In the genomic region with DNA sequence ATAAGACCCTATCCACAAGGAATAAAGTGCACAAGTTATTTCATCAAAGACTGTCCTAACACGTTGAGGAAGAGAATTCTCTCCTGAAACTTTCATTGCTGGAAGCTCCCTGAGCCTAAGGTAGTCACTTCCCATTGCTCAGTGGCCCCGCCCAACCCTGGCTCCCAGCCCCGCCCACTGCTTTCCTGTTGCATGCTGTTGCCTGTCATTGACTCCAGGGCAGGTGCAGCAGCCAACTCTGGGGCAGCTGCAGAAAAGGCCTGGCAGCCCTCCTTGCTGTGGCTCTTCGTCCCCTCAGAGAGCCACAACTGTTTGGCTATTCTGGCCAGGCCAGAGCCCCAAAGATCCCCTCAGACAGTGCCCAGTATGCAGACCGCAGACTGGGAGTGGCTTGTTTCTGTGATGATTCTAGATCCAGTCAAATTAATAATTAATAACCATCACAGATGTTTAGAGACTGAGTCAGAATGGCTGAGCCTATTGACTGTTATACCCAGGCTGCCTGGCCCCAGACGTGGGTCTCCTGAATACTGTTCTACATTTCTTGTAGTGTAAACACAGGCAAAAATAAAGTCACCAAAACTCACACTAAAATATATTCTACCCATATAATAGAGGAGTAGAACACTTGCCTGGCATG, we compare ENCODE assay signal across 18 mouse cellular contexts.
DNase-seq lines count a peak whose midpoint lies in the region; ATAC-seq lines count a peak whose summit lies in the region.
"Had no signal": no experiment of that assay in that cellular context is flagged by ENCODE, and none has a peak within 500 bp of the region (broad histone marks: within the 10 kb centered on the region; RNA-seq: fewer than 3 reads in every experiment).

No protein-coding gene starts in this region.

- no peak overlapping the region for H3K4me3 ChIP-seq in forebrain, embryonic 11.5 days (ENCODE audit: low read depth, low read length)
- H3K4me3 ChIP-seq in forebrain, embryonic 10.5 days, result no peak overlapping the region
- no peak overlapping the region for H3K4me3 ChIP-seq in intestine, embryonic 16.5 days (ENCODE audit: low read length)
- H3K4me3 ChIP-seq in limb, embryonic 10.5 days, result no peak overlapping the region
- H3K4me3 ChIP-seq: embryonic facial prominence, embryonic 12.5 days; forebrain, embryonic 15.5 days; limb, embryonic 15.5 days had no signal

- WGBS in forebrain, embryonic 11.5 days, result 72% methylated on average over 6 of the region's 6 CpGs
- 60% methylated on average over 6 of the region's 6 CpGs for WGBS in forebrain, embryonic 10.5 days
- WGBS in intestine, embryonic 16.5 days, result 47% methylated on average over 6 of the region's 6 CpGs
- WGBS in limb, embryonic 10.5 days, result 60% methylated on average over 6 of the region's 6 CpGs

- H3K9ac ChIP-seq in forebrain, embryonic 11.5 days (ENCODE audit: low read length), result no peak overlapping the region
- no peak overlapping the region for H3K9ac ChIP-seq in intestine, embryonic 16.5 days (ENCODE audit: low read depth, low read length)
- H3K9ac ChIP-seq: embryonic facial prominence, embryonic 12.5 days; forebrain, embryonic 15.5 days; limb, embryonic 15.5 days had no signal

- no peaks in the 10 kb centered on the region for H3K36me3 ChIP-seq in forebrain, embryonic 11.5 days (ENCODE audit: control insufficient read depth, insufficient read depth, low read length)
- no peaks in the 10 kb centered on the region for H3K36me3 ChIP-seq in forebrain, embryonic 10.5 days (replicated peaks)
- H3K36me3 ChIP-seq in intestine, embryonic 16.5 days (ENCODE audit: control insufficient read depth, insufficient read depth, low read length), result no peaks in the 10 kb centered on the region
- no peaks in the 10 kb centered on the region for H3K36me3 ChIP-seq in limb, embryonic 10.5 days
- H3K36me3 ChIP-seq: embryonic facial prominence, embryonic 12.5 days; forebrain, embryonic 15.5 days; limb, embryonic 15.5 days had no signal

- DNase-seq in forebrain, embryonic 11.5 days (ENCODE audit: low spot score), result peak; percentile 42
- DNase-seq in forebrain, embryonic 10.5 days (ENCODE audit: extremely low spot score, low spot score), result no peak
- peak; percentile 31 for DNase-seq in thymus, postnatal 14 days
- DNase-seq in thymus, adult 18-20 months, result no peak
- no peak for DNase-seq in limb, embryonic 10.5 days (ENCODE audit: low spot score)
- DNase-seq in cerebellum, adult 18-20 months, result no peak
- DNase-seq in lung, postnatal 4 days, result no peak
- DNase-seq: adrenal gland, postnatal 36 days; cerebellum, postnatal 14 days; heart, postnatal 36 days; kidney, adult 8-10 months; right cerebral cortex, postnatal 14 days had no signal

- no peak overlapping the region for H3K4me2 ChIP-seq in forebrain, embryonic 11.5 days (ENCODE audit: low read depth, low read length, severe bottlenecking)
- no peak overlapping the region for H3K4me2 ChIP-seq in intestine, embryonic 16.5 days (ENCODE audit: low read depth, low read length)
- H3K4me2 ChIP-seq: embryonic facial prominence, embryonic 12.5 days; forebrain, embryonic 15.5 days; heart, embryonic 11.5 days; limb, embryonic 15.5 days; midbrain, embryonic 11.5 days had no signal

- H3K27me3 ChIP-seq in forebrain, embryonic 11.5 days (ENCODE audit: control insufficient read depth, insufficient read depth, low read length), result no peaks in the 10 kb centered on the region
- no peaks in the 10 kb centered on the region for H3K27me3 ChIP-seq in forebrain, embryonic 10.5 days (ENCODE audit: poor library complexity, severe bottlenecking)
- H3K27me3 ChIP-seq in intestine, embryonic 16.5 days (replicated peaks; ENCODE audit: control insufficient read depth, insufficient read depth, low read length), result no peaks in the 10 kb centered on the region
- no peaks in the 10 kb centered on the region for H3K27me3 ChIP-seq in limb, embryonic 10.5 days (ENCODE audit: low read depth, poor library complexity, severe bottlenecking)
- H3K27me3 ChIP-seq: embryonic facial prominence, embryonic 12.5 days; forebrain, embryonic 15.5 days; limb, embryonic 15.5 days had no signal

- no peak for ATAC-seq in forebrain, embryonic 11.5 days (replicated peaks; ENCODE audit: low FRiP score)
- peak; percentile 71 for ATAC-seq in intestine, embryonic 16.5 days
- ATAC-seq: forebrain, embryonic 15.5 days had no signal

- no peaks in the 10 kb centered on the region for H3K9me3 ChIP-seq in forebrain, embryonic 11.5 days (ENCODE audit: control insufficient read depth, low read length)
- no peaks in the 10 kb centered on the region for H3K9me3 ChIP-seq in forebrain, embryonic 10.5 days
- no peaks in the 10 kb centered on the region for H3K9me3 ChIP-seq in intestine, embryonic 16.5 days (ENCODE audit: control insufficient read depth, low read length)
- H3K9me3 ChIP-seq in limb, embryonic 10.5 days (replicated peaks), result no peaks in the 10 kb centered on the region
- H3K9me3 ChIP-seq: embryonic facial prominence, embryonic 12.5 days; forebrain, embryonic 15.5 days; limb, embryonic 15.5 days had no signal

- H3K27ac ChIP-seq in forebrain, embryonic 11.5 days (ENCODE audit: low read depth, low read length), result no peak overlapping the region
- H3K27ac ChIP-seq in forebrain, embryonic 10.5 days, result no peak overlapping the region
- no peak overlapping the region for H3K27ac ChIP-seq in intestine, embryonic 16.5 days (ENCODE audit: low read length)
- H3K27ac ChIP-seq in limb, embryonic 10.5 days, result no peak overlapping the region
- H3K27ac ChIP-seq: embryonic facial prominence, embryonic 12.5 days; forebrain, embryonic 15.5 days; limb, embryonic 15.5 days had no signal

- no peaks in the 10 kb centered on the region for H3K4me1 ChIP-seq in forebrain, embryonic 11.5 days (replicated peaks; ENCODE audit: control insufficient read depth, insufficient read depth, low read length)
- H3K4me1 ChIP-seq in forebrain, embryonic 10.5 days, result peaks cover 6% of the 10 kb centered on the region; the same call in 1 of the 2 replicates
- H3K4me1 ChIP-seq in intestine, embryonic 16.5 days (ENCODE audit: control insufficient read depth, insufficient read depth, low read length), result peaks cover 3% of the 10 kb centered on the region; the same call in 1 of the 2 replicates
- H3K4me1 ChIP-seq in limb, embryonic 10.5 days, result no peaks in the 10 kb centered on the region
- H3K4me1 ChIP-seq: embryonic facial prominence, embryonic 12.5 days; forebrain, embryonic 15.5 days; limb, embryonic 15.5 days had no signal

Comparison
In these comparisons a context has a peak if more than half of its experiments do, and no peak if none do; other contexts are left out.
1. DNase-seq: peak in forebrain, embryonic 11.5 days (single experiment) and thymus, postnatal 14 days (single experiment); none in forebrain, embryonic 10.5 days (single experiment), thymus, adult 18-20 months (0 of 2), limb, embryonic 10.5 days (single experiment), cerebellum, adult 18-20 months (0 of 2) and lung, postnatal 4 days (0 of 2).